Mouse (Mus musculus) bone marrow, adult 2 months (tissue): ENCODE results near the gene Ccdc188.

Experiments used
- CTCF ChIP-seq: fragments of 200-500 bp; IDR thresholded peaks from 2 replicates; pipeline ENCODE4 v1.5.1; 2011; ENCODE audit warnings: low read length, control low read depth; ENCODE audit not compliant: control insufficient read depth, insufficient read depth
- POLR2A ChIP-seq: fragments of 200-500 bp; IDR thresholded peaks from 2 replicates; pipeline ENCODE4 v1.6.1; 2011; ENCODE audit warnings: low read depth, mild to moderate bottlenecking, control low read depth, low read length, borderline replicate concordance; ENCODE audit not compliant: control insufficient read depth

DNA sequence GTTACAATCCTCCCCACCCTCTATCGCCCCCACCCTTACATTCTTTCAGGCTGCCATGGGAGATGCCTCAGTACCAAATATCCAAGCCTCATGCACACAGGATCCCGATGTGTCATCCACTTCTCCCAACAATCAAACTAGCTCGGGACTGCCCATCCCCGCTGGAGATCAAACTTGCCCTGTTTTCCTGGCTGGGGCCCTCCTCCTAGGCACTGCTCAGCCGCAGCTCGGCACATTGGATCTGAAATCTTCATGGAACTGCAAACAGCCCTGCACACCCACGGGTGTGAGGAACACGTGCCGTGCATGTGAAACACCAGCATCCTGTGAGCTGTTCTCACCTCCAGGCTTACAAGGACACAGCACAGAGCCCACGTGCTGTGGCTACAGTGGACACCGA, 43.9 kb upstream of the Ccdc188 start:
- TF ChIP-seq CTCF (no peak), POLR2A (no peak)
